Mouse (Mus musculus): ENCODE data around the gene Ascl3.

GRCm38 (mm10) chr7:109767575-109768350, 36.2 kb upstream of the Ascl3 start:
- TF ChIP-seq ZMIZ1 (IDR thresholded peaks at IDR 0.05; ENCODE audit: low read depth, low read length) (no peak), CTCF (IDR thresholded peaks at IDR 0.05 in 2 of 3, conservative IDR thresholded peaks at IDR 0.05 in 1 of 3; ENCODE audit: control insufficient read depth in 1 of 3, insufficient read depth in 1 of 3, low read depth in 2 of 3, low read length in 3 of 3, poor library complexity in 1 of 3, severe bottlenecking in 1 of 3) (no peak), EP300 (IDR thresholded peaks at IDR 0.05; ENCODE audit: low read depth in 1 of 2, low read length in 2 of 2) (peak; percentile 64 to 74), RCOR1 (IDR thresholded peaks at IDR 0.05; ENCODE audit: low read depth, low read length) (peak; percentile 35; the same call in 1 of the 2 replicates), E2F4 (IDR thresholded peaks at IDR 0.05; ENCODE audit: borderline replicate concordance, low read depth, low read length) (no peak), POLR2A (IDR thresholded peaks at IDR 0.05; ENCODE audit: control insufficient read depth in 1 of 2, insufficient read depth in 1 of 2, low read depth in 1 of 2, low read length in 2 of 2, poor library complexity in 1 of 2) (no peak), ZKSCAN1 (IDR thresholded peaks at IDR 0.05; ENCODE audit: low read depth, low read length) (no peak), NRF1 (IDR thresholded peaks at IDR 0.05; ENCODE audit: insufficient read depth, low read depth, low read length, poor library complexity, severe bottlenecking) (no peak), MAFK (IDR thresholded peaks at IDR 0.05; ENCODE audit: borderline replicate concordance, low read depth, low read length) (no peak), TCF12 (IDR thresholded peaks at IDR 0.05; ENCODE audit: low read depth, low read length) (peak; percentile 40; the same call in 1 of the 2 replicates), ZC3H11A (IDR thresholded peaks at IDR 0.05; ENCODE audit: low read depth, low read length) (no peak), CHD2 (IDR thresholded peaks at IDR 0.05; ENCODE audit: low read length) (no peak), GATA1 (IDR thresholded peaks at IDR 0.05; ENCODE audit: low read depth, low read length) (peak; percentile 74), MYC (IDR thresholded peaks at IDR 0.05; ENCODE audit: low read depth, low read length) (no peak)

All from MEL (cell line).